Mouse (Mus musculus): Measurements from ENCODE around the gene Tex13c2. TPM values are rescaled to one million over a fixed set of nuclear protein-coding genes. Genes with fewer than 3 reads are reported as not detected.

The Tex13c2 gene
- not detected in 2 replicates for polyA plus RNA-seq (2012; rRNA removed)

DNA sequence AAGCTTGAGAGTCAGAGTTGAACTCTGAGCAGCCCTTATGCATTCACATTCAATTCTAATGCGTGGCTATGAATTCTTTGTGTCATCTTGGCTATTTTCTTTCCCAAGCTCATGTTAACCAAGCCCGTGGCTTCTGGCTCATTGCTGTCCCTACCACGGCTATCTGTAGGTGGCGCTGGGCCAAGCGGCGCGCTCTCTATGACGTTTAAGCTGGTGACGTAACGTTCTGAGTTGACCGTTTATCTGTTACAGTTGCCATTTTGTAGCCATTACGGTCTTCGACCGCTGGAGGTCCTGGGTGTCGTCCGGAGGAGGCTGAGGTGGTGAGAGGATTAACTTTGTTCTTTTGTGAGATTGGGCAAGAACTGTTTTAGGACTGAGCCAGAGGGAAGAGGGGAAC is at the start of gene Tex13c2:
Gene Tex13c2 (plus strand): TSS at position 246 of the 400 bp plus-strand sequence.

DNA sequence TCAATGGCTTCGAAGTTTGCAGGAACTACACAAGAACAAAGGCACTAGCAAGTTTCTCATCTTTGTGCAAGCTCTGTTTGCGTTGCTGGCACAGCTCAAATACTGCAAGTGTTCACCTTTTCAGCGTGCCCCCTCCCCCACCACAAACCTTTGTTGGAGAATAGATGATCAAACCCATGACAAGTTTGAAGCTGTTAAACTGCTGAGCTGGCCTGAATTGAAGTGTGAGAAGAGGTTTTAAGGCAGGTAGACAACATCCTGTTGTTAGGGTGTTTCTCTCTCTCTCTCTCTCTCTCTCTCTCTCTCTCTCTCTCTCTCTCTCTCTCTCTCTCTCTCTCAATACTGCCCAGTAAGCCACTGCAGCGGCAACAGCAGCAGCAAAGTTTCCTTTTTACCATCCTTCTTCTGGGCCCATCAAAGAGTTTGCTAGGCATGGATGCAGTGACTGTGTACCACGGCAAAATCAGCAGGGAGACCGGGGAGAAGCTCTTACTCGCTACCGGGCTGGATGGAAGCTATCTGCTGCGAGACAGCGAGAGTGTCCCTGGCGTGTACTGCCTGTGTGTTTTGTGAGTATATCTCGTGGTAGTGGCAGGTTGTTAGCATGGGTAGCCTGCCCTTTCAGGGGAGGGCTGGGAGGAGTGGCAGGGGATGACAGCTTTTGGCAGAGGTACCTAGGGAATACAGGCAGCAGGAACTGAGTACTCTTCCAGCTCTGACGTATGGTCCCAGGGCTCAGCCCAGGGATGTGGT is 13.0 kb downstream of the Tex13c2 start, which contains the start of gene Sh2d1a:
Gene Sh2d1a (plus strand): TSS at position 163 of the 753 bp plus-strand sequence.

Other genes starting within 250 kb of the Tex13c2 start
- gene Sh2d1a, start 12.8 kb downstream of the Tex13c2 start, polyA plus RNA-seq (2012; rRNA removed), result not detected in 2 replicates